Mouse (Mus musculus) C2C12 (cell line): ENCODE data around the gene Cant1.

ENCODE experiments used
- CEBPB ChIP-seq: IDR thresholded peaks from one replicate; pipeline ENCODE4 v1.6.1; 2011; ENCODE audit warnings: low read depth, mild to moderate bottlenecking, control low read depth, moderate library complexity
- CTCF ChIP-seq: IDR thresholded peaks from one replicate; pipeline ENCODE4 v1.5.1; 2011; ENCODE audit not compliant: control insufficient read depth, insufficient read depth, insufficient read length
- MAX ChIP-seq: IDR thresholded peaks from one replicate; pipeline ENCODE4 v1.6.1; 2011; ENCODE audit warnings: mild to moderate bottlenecking, control low read depth
- MYOD1 ChIP-seq: IDR thresholded peaks from one replicate; pipeline ENCODE4 v1.6.1; 2011; ENCODE audit warnings: low read depth; ENCODE audit not compliant: control insufficient read depth, insufficient read length
- MYOG ChIP-seq: IDR thresholded peaks from one replicate; pipeline ENCODE4 v1.6.1; 2011; ENCODE audit not compliant: control insufficient read depth, insufficient read length; ENCODE audit errors: extremely low read depth

DNA sequence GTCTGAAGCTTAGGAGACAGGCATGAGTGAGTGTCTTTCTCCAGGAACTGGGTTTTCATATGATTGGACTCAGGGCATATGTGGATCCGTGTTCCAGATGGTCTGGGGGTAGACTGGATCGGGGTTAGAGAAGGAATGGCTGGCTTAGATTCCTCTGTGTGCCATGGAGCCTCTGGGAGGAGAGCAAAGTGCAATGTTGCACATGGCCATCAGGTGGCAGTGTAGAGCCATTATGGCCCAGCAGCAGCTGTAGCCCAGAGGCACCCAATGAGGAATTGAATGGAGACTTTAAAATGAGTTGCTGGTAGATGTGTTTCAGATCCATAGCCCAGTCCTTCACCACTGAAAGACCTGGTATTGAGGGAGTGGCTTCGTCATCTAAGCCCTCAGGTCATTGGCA lies 27.0 kb upstream of the Cant1 start:
- peak; percentile 88 for TF ChIP-seq CTCF
- peak; percentile 56 for TF ChIP-seq MAX
- TF ChIP-seq MYOG: no peak
- TF ChIP-seq MYOD1: no peak
- TF ChIP-seq CEBPB: no peak
